Mouse (Mus musculus) heart, embryonic 11.5 days (tissue): Measurements from ENCODE around the gene Gm32802. TPM values are rescaled to one million over a fixed set of nuclear protein-coding genes. Genes with fewer than 3 reads are reported as not detected.
"Not testable (repeated sequence)": the region's sequence is repeated elsewhere in the genome, so short reads cannot be mapped to it uniquely, and the experiment has no call there.

ENCODE experiments used
- ATAC-seq: fragments of 200-750 bp; cut with Nextera tagmentation; replicated peaks from 2 replicates; pipeline ENCODE4 v1.8.0; 2017; ENCODE audit warnings: moderate library complexity; ENCODE audit not compliant: insufficient number of reproducible peaks, low FRiP score, low TSS enrichment
- H3K27ac ChIP-seq: fragments of 300-500 bp; sonication (generic); 2 replicates; pipeline ENCODE4 v1.5.1; 2014; ENCODE audit warnings: mild to moderate bottlenecking, low read depth, low read length
- H3K27me3 ChIP-seq: fragments of 300-500 bp; sonication (generic); 2 replicates; pipeline ENCODE4 v1.6.1; 2014; ENCODE audit warnings: mild to moderate bottlenecking, low read length, mixed read lengths; ENCODE audit not compliant: control insufficient read depth, insufficient read depth
- H3K36me3 ChIP-seq: fragments of 300-500 bp; sonication (generic); 2 replicates; pipeline ENCODE4 v1.6.1; 2014; ENCODE audit warnings: mild to moderate bottlenecking, low read length, moderate library complexity, mixed read lengths; ENCODE audit not compliant: control insufficient read depth, insufficient read depth
- H3K4me1 ChIP-seq: fragments of 300-500 bp; sonication (generic); 2 replicates; pipeline ENCODE4 v1.6.1; 2014; ENCODE audit warnings: low read length; ENCODE audit not compliant: control insufficient read depth, insufficient read depth
- H3K4me2 ChIP-seq: fragments of 300-500 bp; sonication (generic); 2 replicates; pipeline ENCODE4 v1.6.1; 2014; ENCODE audit warnings: mild to moderate bottlenecking, moderate library complexity
- H3K4me3 ChIP-seq: fragments of 300-500 bp; sonication (generic); 2 replicates; pipeline ENCODE4 v1.5.1; 2014; ENCODE audit warnings: low read depth, low read length
- H3K9ac ChIP-seq: fragments of 300-500 bp; sonication (generic); 2 replicates; pipeline ENCODE4 v1.6.1; 2014; ENCODE audit warnings: mild to moderate bottlenecking, low read depth, low read length, moderate library complexity
- H3K9me3 ChIP-seq: fragments of 300-500 bp; sonication (generic); replicated peaks from 2 replicates; pipeline ENCODE4 v1.6.1; 2016; ENCODE audit warnings: low read length; ENCODE audit not compliant: control insufficient read depth
- WGBS: fragments of 180-500 bp; shearing (Covaris S2); extraction: QIAGEN DNeasy Blood & Tissue Kit; methylation state at CpG from one replicate; pipeline ENCODE4 v1.1.7; 2014; ENCODE audit not compliant: insufficient replicate concordance; 5-methylcytosine and 5-hydroxymethylcytosine counted together
- polyA plus RNA-seq: library from polyadenylated mRNA; unstranded; fragments of >200 nt; fragmentation: Nextera tagmentation; extraction: Ambion mirVana; gene quantifications from 2 replicates; pipeline ENCODE4 v1.2.1, GENCODE M21; 2014

The Gm32802 gene
- polyA plus RNA-seq, 1 experiment from 2014 or later: not detected

DNA sequence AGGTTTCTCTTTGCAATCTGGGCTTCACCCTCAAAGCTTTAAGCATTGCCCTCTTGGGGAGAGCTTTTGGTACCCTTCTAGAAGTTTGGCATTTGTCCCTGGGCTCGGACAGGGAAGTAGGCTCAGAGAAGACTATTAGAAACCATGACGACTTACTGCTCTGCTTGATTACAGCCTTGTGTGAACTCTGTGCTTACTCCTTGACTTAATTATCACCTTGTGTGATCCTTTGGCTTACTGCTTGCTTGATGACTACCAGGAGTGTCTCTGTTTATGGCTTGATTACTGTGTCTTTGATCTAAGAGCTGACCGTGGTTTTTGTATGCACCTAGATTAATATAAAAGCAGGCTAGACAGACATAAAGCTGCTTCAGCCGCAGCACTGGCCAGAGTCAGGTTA lies 19.6 kb downstream of the Gm32802 start:
- not testable (repeated sequence) for H3K36me3 ChIP-seq, H3K4me2 ChIP-seq, H3K9me3 ChIP-seq, H3K27ac ChIP-seq, H3K27me3 ChIP-seq, H3K4me3 ChIP-seq, H3K4me1 ChIP-seq, ATAC-seq, H3K9ac ChIP-seq
- WGBS: no CpG with 5 or more reads among the region's 4 CpGs

DNA sequence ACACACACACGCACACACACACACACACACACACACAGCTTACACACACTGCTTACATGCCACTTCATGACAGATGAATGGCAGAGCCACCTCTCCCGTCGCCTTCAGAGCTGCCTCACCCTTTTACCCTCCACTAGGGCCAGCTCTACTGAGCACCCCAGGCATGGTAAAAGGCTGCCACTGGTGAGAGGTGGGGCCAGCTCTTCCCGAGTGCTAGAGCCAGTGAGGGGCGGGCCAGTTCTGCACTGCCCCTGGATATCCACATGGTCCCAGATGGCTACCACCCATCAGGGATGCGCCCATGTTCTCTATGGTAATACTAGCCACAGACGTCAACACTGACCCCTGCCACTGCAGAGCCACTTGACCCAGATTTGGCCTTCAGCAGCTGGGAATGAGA lies 24.1 kb downstream of the Gm32802 start:
- H3K27ac ChIP-seq, H3K9me3 ChIP-seq, H3K4me1 ChIP-seq, H3K4me3 ChIP-seq, H3K36me3 ChIP-seq, H3K27me3 ChIP-seq, H3K9ac ChIP-seq, ATAC-seq, H3K4me2 ChIP-seq: not testable (repeated sequence)
- WGBS: 62% methylated on average over 6 of the region's 7 CpGs

DNA sequence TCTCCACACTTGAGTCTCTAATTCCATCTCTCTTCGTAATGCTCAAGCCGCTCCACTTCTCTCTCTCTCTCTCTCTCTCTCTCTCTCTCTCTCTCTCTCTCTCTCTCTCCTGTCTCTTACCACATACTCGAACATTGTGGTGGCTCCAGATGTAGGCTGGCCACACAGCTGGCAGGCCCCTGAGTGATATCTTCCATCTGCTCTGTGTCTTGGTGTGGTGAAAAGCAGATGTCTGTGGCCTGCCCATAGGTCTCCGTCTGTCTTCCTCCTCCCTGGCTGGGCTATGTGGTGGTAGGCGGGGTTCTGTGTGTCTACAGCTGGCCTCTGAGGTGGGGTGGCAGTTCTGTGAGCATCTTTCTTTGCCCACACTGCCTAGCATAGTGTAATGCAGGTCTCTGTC lies 24.5 kb downstream of the Gm32802 start:
- not testable (repeated sequence) for H3K36me3 ChIP-seq, H3K27me3 ChIP-seq, H3K4me3 ChIP-seq, H3K4me1 ChIP-seq, H3K27ac ChIP-seq, H3K9me3 ChIP-seq, H3K9ac ChIP-seq, ATAC-seq, H3K4me2 ChIP-seq
- WGBS: 57% methylated on average over 3 of the region's 5 CpGs

DNA sequence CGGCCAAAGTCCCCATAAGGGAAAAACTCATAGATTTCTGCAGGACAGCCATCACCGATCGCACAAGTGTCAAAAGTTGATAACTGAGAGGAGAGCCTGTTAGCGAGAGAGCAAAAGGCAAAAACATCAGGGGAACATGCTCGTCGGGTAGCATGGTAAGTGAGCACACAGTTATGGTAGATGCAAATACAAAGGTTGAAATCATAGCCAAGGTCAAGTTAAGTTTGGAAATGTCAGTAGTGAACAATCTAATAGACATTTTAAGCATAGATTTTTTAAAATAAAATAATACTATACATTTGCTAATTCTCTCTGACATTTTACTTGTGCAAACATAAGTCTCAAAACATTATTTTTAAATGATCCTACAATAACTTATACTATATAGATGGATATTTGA lies 36.5 kb downstream of the Gm32802 start, which contains the start of gene Iltifb:
Gene Iltifb, minus strand, starts transcription at position 101 of the 400 bp plus-strand sequence.
- Histone ChIP-seq H3K4me2 (no peak within 1 kb of the TSS), H3K4me3 (no peak within 1 kb of the TSS), H3K27ac (no peak within 1 kb of the TSS), H3K4me1 (no peaks in the 10 kb centered on the region), H3K9me3 (no peaks in the 10 kb centered on the region), H3K27me3 (no peaks in the 10 kb centered on the region), H3K36me3 (no peaks in the 10 kb centered on the region), H3K9ac (no peak within 1 kb of the TSS)
- ATAC-seq: no peak
- 81% methylated on average over 6 of the region's 6 CpGs for WGBS

DNA sequence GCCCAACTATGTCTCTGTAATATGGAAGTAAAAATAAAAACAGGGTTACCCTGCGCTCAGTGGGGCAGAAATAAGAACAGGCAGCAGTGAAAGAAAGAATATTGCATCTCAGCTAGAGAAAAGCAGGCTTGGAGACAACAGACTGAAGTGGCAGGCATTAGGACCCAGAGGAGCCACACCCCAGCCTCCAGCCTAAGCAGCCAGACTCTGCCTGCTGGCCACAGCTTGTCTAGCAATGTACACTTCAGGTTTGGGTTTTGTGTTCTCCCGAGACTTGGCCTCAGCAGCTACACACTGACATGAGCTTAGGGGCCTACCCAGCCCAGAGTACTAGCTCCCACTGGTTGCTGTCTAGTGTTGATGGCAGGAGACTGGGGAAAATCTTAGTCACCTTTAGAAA lies 43.6 kb downstream of the Gm32802 start:
- not testable (repeated sequence) for ATAC-seq, H3K27me3 ChIP-seq, H3K4me3 ChIP-seq, H3K4me2 ChIP-seq, H3K9ac ChIP-seq, H3K36me3 ChIP-seq, H3K4me1 ChIP-seq, H3K9me3 ChIP-seq, H3K27ac ChIP-seq
- WGBS: 32% methylated on average over 2 of the region's 2 CpGs

Other genes starting within 250 kb of the Gm32802 start
- gene Mdm1, start 116.9 kb upstream of the Gm32802 start, polyA plus RNA-seq: 17.2 and 19.0 TPM in 2 replicates
- gene Il22, start 53.7 kb upstream of the Gm32802 start, polyA plus RNA-seq: not detected in 2 replicates
- gene Gm32717, start 17.9 kb upstream of the Gm32802 start, polyA plus RNA-seq: not detected in 2 replicates
- gene Iltifb, start 36.4 kb downstream of the Gm32802 start, polyA plus RNA-seq: not detected in 2 replicates
- not detected in 2 replicates for gene Gm9040, start 68.3 kb downstream of the Gm32802 start, polyA plus RNA-seq
- not detected in 2 replicates for gene Gm9044, start 73.7 kb downstream of the Gm32802 start, polyA plus RNA-seq
- gene Gm9045, start 79.1 kb downstream of the Gm32802 start, polyA plus RNA-seq: 0.11 TPM in 1 of 2 replicates, not detected in the other
- not detected in 2 replicates for gene Gm9046, start 84.6 kb downstream of the Gm32802 start, polyA plus RNA-seq
- gene Gm9048, start 90.0 kb downstream of the Gm32802 start, polyA plus RNA-seq: not detected in 2 replicates
- gene Gm9049, start 95.4 kb downstream of the Gm32802 start, polyA plus RNA-seq: 0.11 TPM in 1 of 2 replicates, not detected in the other
- gene Ifng, start 182.4 kb downstream of the Gm32802 start, polyA plus RNA-seq: not detected in 2 replicates